Mouse (Mus musculus) hindbrain, postnatal 0 days (tissue): ENCODE measurements around the gene Snx32. TPM values are rescaled to one million over a fixed set of nuclear protein-coding genes. Genes with fewer than 3 reads are reported as not detected.

Experiments
- ATAC-seq: fragments of 200-750 bp; cut with Nextera tagmentation; 2 replicates; pipeline ENCODE4 v1.8.0; 2017; ENCODE audit warnings: mild to moderate bottlenecking, moderate TSS enrichment, moderate library complexity
- DNase-seq: peaks from one replicate; pipeline ENCODE4 v3.0.0-alpha.2; 2015; ENCODE audit warnings: low spot score
- H3K27ac ChIP-seq: fragments of 300-500 bp; sonication (generic); 2 replicates; pipeline ENCODE4 v1.5.1; 2014; ENCODE audit warnings: mild to moderate bottlenecking
- H3K27me3 ChIP-seq: fragments of 300-500 bp; sonication (generic); 2 replicates; pipeline ENCODE4 v1.6.1; 2014; ENCODE audit warnings: low read length, mixed read lengths; ENCODE audit not compliant: insufficient read depth
- H3K36me3 ChIP-seq: fragments of 300-500 bp; sonication (generic); 2 replicates; pipeline ENCODE4 v1.6.1; 2014; ENCODE audit warnings: low read length, mixed read lengths; ENCODE audit not compliant: insufficient read depth
- H3K4me1 ChIP-seq: fragments of 300-500 bp; sonication (generic); 2 replicates; pipeline ENCODE4 v1.6.1; 2014; ENCODE audit warnings: antibody characterized with exemption, low read length, mixed read lengths; ENCODE audit not compliant: insufficient read depth
- H3K4me2 ChIP-seq: fragments of 300-500 bp; sonication (generic); 2 replicates; pipeline ENCODE4 v1.6.1; 2014; ENCODE audit warnings: low read depth, mild to moderate bottlenecking, low read length, moderate library complexity, mixed read lengths
- H3K4me3 ChIP-seq: fragments of 300-500 bp; sonication (generic); 2 replicates; pipeline ENCODE4 v1.5.1; 2014; ENCODE audit warnings: low read length
- H3K9ac ChIP-seq: fragments of 300-500 bp; sonication (generic); replicated peaks from 2 replicates; pipeline ENCODE4 v1.6.1; 2014; ENCODE audit warnings: mild to moderate bottlenecking, low read length, moderate library complexity, mixed read lengths
- H3K9me3 ChIP-seq: fragments of 300-500 bp; sonication (generic); 2 replicates; pipeline ENCODE4 v1.6.1; 2016; ENCODE audit warnings: low read length, mixed read lengths
- CTCF ChIP-seq: IDR thresholded peaks from 2 replicates; pipeline ENCODE4 v1.5.1; 2016; ENCODE audit warnings: antibody characterized with exemption, control low read depth, low read depth
- WGBS: fragments of 180-500 bp; shearing (Covaris S2); extraction: QIAGEN DNeasy Blood & Tissue Kit; methylation state at CpG from one replicate; pipeline ENCODE4 v1.1.7; 2014; 5-methylcytosine and 5-hydroxymethylcytosine counted together
- polyA plus RNA-seq: library from polyadenylated mRNA; unstranded; fragments of >200 nt; fragmentation: Nextera tagmentation; extraction: Ambion mirVana; gene quantifications from 2 replicates; pipeline ENCODE4 v1.2.1, GENCODE M21; 2015
- total RNA-seq: library from RNA; depleted of rRNA; stranded (reverse); fragments of >200 nt; gene quantifications from 2 replicates; pipeline ENCODE4 v1.2.3, GENCODE M21; 2014

The Snx32 gene
- total and polyA plus RNA-seq, 2 experiments from 2014 or later = 75.0 to 78.0 TPM

- 22% methylated on average over 3 of the region's 3 CpGs for WGBS
- Histone ChIP-seq H3K4me1 (peaks cover 25% of the 10 kb centered on the region), H3K27ac (peak overlapping the region; percentile 65; the same call in 1 of the 2 replicates), H3K9ac (peak overlapping the region; percentile 73), H3K27me3 (no peaks in the 10 kb centered on the region), H3K4me2 (peak overlapping the region; percentile 79), H3K36me3 (peaks cover 12% of the 10 kb centered on the region; the same call in 1 of the 2 replicates), H3K9me3 (no peaks in the 10 kb centered on the region), H3K4me3 (peak overlapping the region; percentile 62)
- ATAC-seq (no peak), DNase-seq (no peak)
- no peak for TF ChIP-seq CTCF
Observed at GRCm38 (mm10) chr19:5459896-5460295, 50.4 kb downstream of the Snx32 start.

GRCm38 (mm10) chr19:5459019-5459418 lies 51.3 kb downstream of the Snx32 start:
- H3K36me3 ChIP-seq = peaks cover 12% of the 10 kb centered on the region; the same call in 1 of the 2 replicates

GRCm38 (mm10) chr19:5457746-5458442 lies 52.4 kb downstream of the Snx32 start, which contains the start of gene Ccdc85b:
Gene Ccdc85b (minus strand): TSS chr19:5457894.
- H3K36me3 ChIP-seq = 0 out of 2 replicates have a peak, but pooled peaks cover 4% of the 10 kb centered on the region
- DNase-seq (no peak), ATAC-seq (no peak)
- WGBS = 13% methylated on average over 14 of the region's 14 CpGs
- no peak for TF ChIP-seq CTCF
- H3K9ac ChIP-seq = peak within 1 kb of the TSS; percentile 82
- peak within 1 kb of the TSS; percentile 66 for H3K4me3 ChIP-seq
- H3K9me3 ChIP-seq = no peaks in the 10 kb centered on the region
- H3K4me2 ChIP-seq = peak within 1 kb of the TSS; percentile 96
- H3K27ac ChIP-seq = peak within 1 kb of the TSS; percentile 99
- H3K4me1 ChIP-seq = peaks cover 27% of the 10 kb centered on the region
- no peaks in the 10 kb centered on the region for H3K27me3 ChIP-seq

More at GRCm38 (mm10) chr19:5459019-5459418, 51.3 kb downstream of the Snx32 start:
- DNase-seq (no peak), ATAC-seq (no peak)
- H3K4me2 ChIP-seq = no peak overlapping the region
- H3K4me1 ChIP-seq = peaks cover 27% of the 10 kb centered on the region
- no peak overlapping the region for H3K27ac ChIP-seq
- H3K4me3 ChIP-seq = no peak overlapping the region
- H3K27me3 ChIP-seq = no peaks in the 10 kb centered on the region
- H3K9me3 ChIP-seq = no peaks in the 10 kb centered on the region
- no peak for TF ChIP-seq CTCF
- no peak overlapping the region for H3K9ac ChIP-seq
- WGBS = 66% methylated on average over 7 of the region's 7 CpGs

GRCm38 (mm10) chr19:5456922-5457745 lies 53.2 kb downstream of the Snx32 start:
- Histone ChIP-seq H3K4me2 (peak overlapping the region; percentile 96), H3K4me1 (peaks cover 27% of the 10 kb centered on the region), H3K4me3 (peak overlapping the region; percentile 66), H3K27ac (peak overlapping the region; percentile 99), H3K36me3 (no peaks in the 10 kb centered on the region), H3K27me3 (no peaks in the 10 kb centered on the region), H3K9ac (peak overlapping the region; percentile 82), H3K9me3 (no peaks in the 10 kb centered on the region)
- no peak; the same call in 1 of the 2 replicates for TF ChIP-seq CTCF
- under 1% methylated on average over 70 of the region's 70 CpGs for WGBS
- peak; percentile 94 for ATAC-seq
- DNase-seq = peak; percentile 97

- ATAC-seq (no peak), DNase-seq (peak; percentile 10)
- TF ChIP-seq CTCF = no peak
- 3% methylated on average over 26 of the region's 26 CpGs for WGBS
- no peaks in the 10 kb centered on the region for H3K9me3 ChIP-seq
- no peaks in the 10 kb centered on the region for H3K27me3 ChIP-seq
- peaks cover 23% of the 10 kb centered on the region for H3K4me1 ChIP-seq
- no peaks in the 10 kb centered on the region for H3K36me3 ChIP-seq
- peak overlapping the region; percentile 82 for H3K9ac ChIP-seq
- H3K27ac ChIP-seq = peak overlapping the region; percentile 99
- peak overlapping the region; percentile 96 for H3K4me2 ChIP-seq
- peak overlapping the region; percentile 66 for H3K4me3 ChIP-seq
Observed at GRCm38 (mm10) chr19:5456241-5456921, 54.0 kb downstream of the Snx32 start.

- no peak for TF ChIP-seq CTCF
- Histone ChIP-seq H3K9me3 (no peaks in the 10 kb centered on the region), H3K4me1 (peaks cover 19% of the 10 kb centered on the region), H3K27ac (peak overlapping the region; percentile 99; the same call in 1 of the 2 replicates), H3K27me3 (no peaks in the 10 kb centered on the region), H3K4me3 (peak overlapping the region; percentile 66), H3K9ac (peak overlapping the region; percentile 82; the same call in 1 of the 2 replicates), H3K4me2 (peak overlapping the region; percentile 96), H3K36me3 (no peaks in the 10 kb centered on the region)
- DNase-seq = no peak
- 52% methylated on average over 8 of the region's 8 CpGs for WGBS
- no peak for ATAC-seq
Observed at GRCm38 (mm10) chr19:5455568-5455967, 54.8 kb downstream of the Snx32 start.
